Mouse (Mus musculus) kidney, adult 9 months (tissue): ENCODE measurements around the gene Npdc1.
"Not testable (repeated sequence)": the region's sequence is repeated elsewhere in the genome, so short reads cannot be mapped to it uniquely, and the experiment has no call there.

Experiments used
- DNase-seq: peaks from one replicate; pipeline ENCODE4 v3.0.0; 2022

Gene Npdc1

GRCm38 (mm10) chr2:25395721-25396596 is 3.2 kb upstream of the Npdc1 start, which contains the start of gene Entpd2:
Gene Entpd2 (plus strand): TSS chr2:25395874.
- peak; percentile 73 for DNase-seq

GRCm38 (mm10) chr2:25396597-25396983 is 2.6 kb upstream of the Npdc1 start:
- no peak for DNase-seq

- DNase-seq, result no peak
These were observed 2.1 kb upstream of the Npdc1 start for GRCm38 (mm10) chr2:25397010-25397409.

- DNase-seq, result no peak
These were observed 1.1 kb upstream of the Npdc1 start for GRCm38 (mm10) chr2:25398065-25398464.

GRCm38 (mm10) chr2:25400291-25400690 is 1.1 kb downstream of the Npdc1 start:
- DNase-seq, result no peak

- DNase-seq, result peak; percentile 65
These were observed 1.6 kb downstream of the Npdc1 start for GRCm38 (mm10) chr2:25400764-25401163.

- peak; percentile 92 for DNase-seq
These were observed 3.3 kb downstream of the Npdc1 start for GRCm38 (mm10) chr2:25402377-25402971.

- peak; percentile 54 for DNase-seq
These were observed 3.9 kb downstream of the Npdc1 start for GRCm38 (mm10) chr2:25402972-25403601.

GRCm38 (mm10) chr2:25403994-25404393 is 4.8 kb downstream of the Npdc1 start:
- no peak for DNase-seq

GRCm38 (mm10) chr2:25408908-25409307 is 9.8 kb downstream of the Npdc1 start:
- DNase-seq, result no peak

GRCm38 (mm10) chr2:25413436-25413835 is 14.3 kb downstream of the Npdc1 start:
- not testable (repeated sequence) for DNase-seq

GRCm38 (mm10) chr2:25417426-25417825 is 18.3 kb downstream of the Npdc1 start:
- no peak for DNase-seq

GRCm38 (mm10) chr2:25421896-25422295 is 22.7 kb downstream of the Npdc1 start:
- DNase-seq, result peak; percentile 51

GRCm38 (mm10) chr2:25422587-25423410 is 23.6 kb downstream of the Npdc1 start, which contains the start of gene Fut7:
Gene Fut7 (plus strand): TSS chr2:25423267.
- no peak for DNase-seq

- DNase-seq, result no peak
These were observed 24.5 kb downstream of the Npdc1 start for GRCm38 (mm10) chr2:25423626-25424025.

- DNase-seq, result no peak
These were observed 26.3 kb downstream of the Npdc1 start for GRCm38 (mm10) chr2:25425481-25425880.

- peak; percentile 73 for DNase-seq
These were observed 27.6 kb downstream of the Npdc1 start for GRCm38 (mm10) chr2:25426721-25427191.

GRCm38 (mm10) chr2:25427256-25427655 is 28.1 kb downstream of the Npdc1 start:
- no peak for DNase-seq

- peak; percentile 96 for DNase-seq
These were observed 29.5 kb downstream of the Npdc1 start, which contains the start of gene Abca2 for GRCm38 (mm10) chr2:25428442-25429236. Gene Abca2 (plus strand): TSS chr2:25428703.

GRCm38 (mm10) chr2:25429435-25430180 is 30.5 kb downstream of the Npdc1 start:
- peak; percentile 38 for DNase-seq
